Mouse (Mus musculus) gastrocnemius, postnatal 36 days (tissue): ENCODE measurements around the gene Mnd1. TPM values are rescaled to one million over a fixed set of nuclear protein-coding genes. Genes with fewer than 3 reads are reported as not detected.

Source experiments
- DNase-seq, 2 experiments: peaks; one replicate each; pipeline ENCODE4 v3.0.0; 2022
- intact Hi-C: fragments of 180-260 bp; cut with DNase I; formaldehyde crosslinking; loops from one replicate; pipeline ENCODE4 v1.15.1; 2025
- total RNA-seq, 2 experiments: library from RNA; stranded (reverse); gene quantifications; 2 replicates each; pipeline ENCODE4 v1.2.3; 2021

Gene Mnd1
- total RNA-seq, 2 experiments from 2014 or later = 1.6 to 2.3 TPM

DNA sequence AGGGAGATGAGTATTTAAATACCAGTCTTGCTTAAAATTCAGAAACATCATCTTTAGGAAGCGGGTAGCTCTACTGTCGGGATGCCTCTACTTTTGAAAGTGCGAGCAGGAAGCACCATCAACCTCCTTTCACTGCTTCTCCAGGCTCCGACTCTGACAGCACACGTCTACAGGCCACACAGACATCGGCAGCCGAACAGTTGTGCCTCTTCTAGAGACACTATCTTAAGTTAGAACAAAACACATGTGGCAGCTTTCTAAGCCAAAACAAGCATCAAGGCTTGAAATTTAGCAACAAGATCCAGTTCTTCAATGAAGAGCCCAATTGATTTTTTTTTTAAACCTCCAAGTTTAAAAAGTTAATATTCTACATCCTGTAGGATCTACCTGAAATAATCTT is 37.4 kb downstream of the Mnd1 start:
- intact Hi-C loops = no loop called here
- no peak for DNase-seq

DNA sequence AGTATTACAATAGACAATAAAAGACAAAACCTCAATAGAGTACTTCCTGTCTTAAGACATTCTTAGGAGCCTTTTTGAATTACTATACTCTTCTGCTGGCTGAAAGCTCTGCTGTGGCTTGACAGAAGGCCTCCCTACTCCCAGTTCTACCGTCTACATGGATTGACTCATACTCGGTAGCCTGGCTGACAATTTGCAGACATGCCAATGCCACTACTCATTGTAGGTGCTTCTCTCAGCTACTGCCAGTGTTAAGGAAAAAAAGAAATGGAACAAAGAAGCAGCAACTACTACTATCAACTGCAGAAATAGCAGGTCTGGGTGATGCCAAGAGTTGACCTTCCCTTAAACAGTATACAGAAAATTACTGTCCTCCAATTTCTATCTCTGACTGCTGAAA is 47.0 kb downstream of the Mnd1 start:
- intact Hi-C loops = no loop called here
- DNase-seq = no peak

DNA sequence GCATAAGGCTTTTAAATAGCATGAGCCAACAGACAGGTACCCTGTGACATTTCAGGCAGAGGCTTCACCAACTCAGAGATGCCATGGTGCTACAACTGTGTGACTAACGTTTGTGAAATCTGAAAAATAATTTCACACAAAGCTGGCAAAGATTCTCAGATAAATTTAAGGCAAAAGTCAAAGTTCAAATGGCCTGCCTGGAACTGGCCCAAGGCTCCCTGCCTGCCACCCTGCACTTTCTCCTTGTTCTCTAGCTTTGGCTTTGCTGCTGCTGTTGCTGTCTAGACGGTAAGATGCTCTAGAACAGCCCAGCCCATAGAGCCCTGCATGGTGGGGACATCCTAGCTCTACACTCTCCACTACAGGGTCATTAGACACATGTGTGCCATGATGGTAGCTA is 49.5 kb downstream of the Mnd1 start:
- intact Hi-C loops = no loop called here
- DNase-seq = no peak

DNA sequence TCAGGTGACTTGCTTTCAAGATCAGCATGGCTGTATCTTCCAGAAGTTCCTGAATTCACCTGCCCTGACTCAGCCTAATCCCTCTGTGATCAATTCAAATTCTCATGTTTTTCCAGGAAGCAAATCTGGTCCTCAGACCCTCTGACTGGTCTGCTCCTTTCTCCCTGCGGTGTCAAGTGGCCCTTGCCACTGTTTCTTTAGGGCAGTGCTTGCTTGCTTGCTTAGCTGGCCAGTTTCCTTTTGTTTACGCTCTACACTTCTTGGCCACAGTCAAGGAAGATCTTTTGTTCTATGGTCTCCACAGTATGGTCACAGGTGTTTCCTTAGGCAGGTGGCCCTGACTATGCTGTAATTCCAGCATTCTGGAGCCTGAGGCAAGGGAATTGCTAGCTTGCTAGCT is 52.0 kb downstream of the Mnd1 start:
- DNase-seq = no peak
- intact Hi-C loops = no loop called here

DNA sequence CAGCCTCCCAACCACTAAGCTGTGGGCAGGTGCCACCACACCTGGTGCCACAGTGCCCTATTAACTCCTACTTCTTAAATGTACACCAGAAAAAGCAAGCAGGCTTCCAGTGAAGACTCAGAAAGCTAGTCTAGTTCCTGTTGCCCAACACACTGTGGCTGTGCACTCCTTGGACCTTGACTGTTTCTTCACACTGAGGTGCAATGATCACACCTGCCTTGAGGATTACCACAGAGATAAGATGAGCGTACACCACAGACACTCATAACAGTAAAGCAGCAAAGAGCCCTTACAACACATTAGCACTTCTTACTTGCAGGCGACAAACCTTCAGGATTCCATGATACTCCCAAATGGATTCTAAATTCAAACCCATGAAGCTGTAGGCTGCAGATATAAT is 62.7 kb downstream of the Mnd1 start:
- intact Hi-C loops = no loop called here
- DNase-seq = no peak

DNA sequence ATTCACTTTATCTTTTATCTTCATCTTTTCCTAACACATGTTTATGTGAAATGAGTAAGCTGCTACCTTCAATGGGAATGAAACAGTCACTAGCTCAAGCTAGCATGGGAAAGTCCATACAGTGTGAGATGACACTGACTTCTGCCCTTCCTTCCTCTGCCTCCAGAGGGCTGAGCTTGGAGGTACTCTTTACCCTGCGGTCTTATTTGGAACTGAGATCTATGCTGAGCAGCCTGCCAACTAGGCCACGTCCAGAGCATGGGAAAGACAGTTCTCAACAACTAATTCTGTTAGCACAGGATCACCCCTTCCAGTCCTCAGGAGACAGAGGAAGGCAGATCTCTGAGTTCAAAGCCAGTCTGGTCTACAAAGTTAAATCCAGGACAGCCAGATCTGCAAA is 64.6 kb downstream of the Mnd1 start:
- DNase-seq = no peak
- intact Hi-C loops = no loop called here

DNA sequence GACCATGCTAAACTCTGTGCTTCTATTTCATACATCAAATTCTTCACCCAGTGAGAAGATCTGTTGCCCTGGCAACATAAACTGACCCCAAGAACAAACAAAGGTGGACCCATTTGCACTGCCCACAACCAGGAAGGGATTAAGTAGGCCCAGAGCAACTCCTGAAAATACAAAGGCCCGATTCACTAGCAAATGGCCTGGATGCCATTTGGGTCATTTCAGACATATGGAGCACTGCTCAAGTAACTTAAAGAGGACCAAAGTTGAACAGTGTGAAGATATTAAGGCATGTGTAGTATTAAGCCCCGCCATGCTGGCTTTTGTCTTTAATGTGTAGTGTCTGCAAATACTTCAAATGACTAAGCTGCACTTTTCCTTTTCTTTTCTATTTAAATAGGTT is 68.7 kb downstream of the Mnd1 start:
- DNase-seq = no peak

DNA sequence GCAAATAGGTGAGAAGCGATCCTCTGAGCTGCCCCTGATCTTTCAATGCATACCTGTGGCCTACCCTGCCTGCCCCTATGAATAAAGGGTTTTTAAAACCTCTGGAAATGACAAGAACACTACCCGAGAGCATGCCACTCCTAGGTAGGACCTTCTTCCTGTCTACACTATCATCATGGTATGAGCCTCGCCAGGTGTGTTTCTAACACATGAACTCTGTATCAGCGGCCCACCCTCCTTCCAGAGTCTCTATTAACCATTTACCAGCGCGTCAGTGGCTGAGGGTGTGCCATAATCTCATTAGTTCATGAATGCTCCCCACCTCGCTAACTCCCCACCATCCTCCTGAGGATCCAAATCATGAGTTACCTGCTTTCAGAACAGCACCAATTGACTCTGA is 69.2 kb downstream of the Mnd1 start:
- no peak for DNase-seq
- intact Hi-C loops = no loop called here

More for the DNA sequence above, 68.7 kb downstream of the Mnd1 start:
- intact Hi-C loops = no loop called here

DNA sequence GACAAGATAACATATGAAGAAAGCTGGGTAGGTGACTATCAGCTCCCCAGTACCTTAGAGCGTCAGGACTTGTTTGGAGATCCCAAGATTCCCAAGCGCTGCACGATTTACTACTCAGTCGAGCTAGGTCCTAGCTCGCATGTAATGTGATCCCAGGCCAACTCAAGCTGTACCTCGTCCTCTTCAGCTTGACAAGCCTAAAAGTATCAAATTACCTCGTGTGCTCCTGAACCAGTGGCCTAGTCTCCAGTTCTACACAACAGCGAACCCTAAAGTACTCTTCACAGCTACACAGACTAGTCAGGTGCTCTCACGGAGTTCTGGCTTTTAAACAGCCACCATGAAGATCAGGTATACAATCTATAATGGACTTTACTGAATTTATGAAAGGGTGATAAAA is 70.2 kb downstream of the Mnd1 start:
- intact Hi-C loops = no loop called here
- DNase-seq = no peak

DNA sequence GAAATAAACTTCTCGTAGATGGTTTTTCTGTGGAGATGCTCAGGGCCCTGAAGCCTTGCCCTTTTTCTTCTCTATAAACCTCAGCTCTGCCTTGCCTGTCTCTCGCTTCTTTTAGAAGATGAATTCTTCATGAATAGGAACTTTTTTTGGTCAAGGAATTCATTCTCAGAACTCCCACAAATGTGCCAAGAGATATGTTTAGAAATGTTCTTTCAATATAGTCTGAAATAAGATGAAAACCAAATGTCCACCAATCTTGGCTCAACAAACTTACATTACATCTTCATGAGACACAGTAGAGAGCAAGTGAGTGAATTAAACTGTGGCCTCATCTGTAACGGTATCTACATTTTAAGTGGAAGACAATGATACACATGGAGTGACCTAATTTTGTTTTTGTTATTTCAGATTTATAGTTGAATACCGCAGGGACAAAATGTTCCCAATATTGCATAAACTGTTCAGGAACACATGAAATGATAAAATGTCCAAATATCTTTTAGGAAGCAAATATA is 74.3 kb downstream of the Mnd1 start:
- intact Hi-C loops = no loop called here
- no peak for DNase-seq

DNA sequence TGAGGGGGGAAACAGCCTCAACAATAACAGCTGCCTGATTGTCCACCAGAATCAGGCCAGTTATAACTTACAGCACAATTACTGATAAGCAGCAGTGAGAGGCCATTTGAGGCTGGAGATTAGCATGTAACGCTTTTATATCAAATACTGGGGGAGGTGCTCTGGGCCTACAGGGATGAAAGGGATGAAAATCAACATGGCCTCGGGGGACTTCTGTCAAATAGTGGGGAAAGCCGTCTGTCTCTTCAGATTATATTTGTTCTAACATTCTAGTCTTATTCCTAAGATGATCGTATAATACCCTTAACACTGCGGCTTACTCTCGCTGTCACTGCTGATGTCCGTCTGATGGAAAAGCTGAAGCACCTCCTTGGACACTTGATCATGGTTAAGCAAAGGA is 75.5 kb downstream of the Mnd1 start:
- intact Hi-C loops = no loop called here
- no peak for DNase-seq

DNA sequence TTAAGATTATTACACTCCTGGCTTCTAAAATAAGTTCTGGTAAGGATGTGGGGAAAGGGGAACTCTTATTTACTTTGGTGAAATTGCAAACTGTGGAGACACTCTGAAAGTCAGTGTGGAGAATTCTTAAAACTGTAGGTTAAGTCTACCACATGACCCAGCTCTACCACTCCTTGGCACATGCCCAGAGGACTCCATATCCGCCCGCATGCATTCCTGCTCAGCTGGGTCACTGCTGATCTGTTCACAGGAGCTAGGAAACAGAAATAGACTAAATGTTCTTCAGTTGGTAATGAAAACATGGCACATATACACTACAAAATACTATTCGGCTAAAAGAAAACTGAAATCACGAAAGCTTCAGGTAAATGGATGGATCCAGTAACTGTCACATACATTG is 78.1 kb downstream of the Mnd1 start:
- intact Hi-C loops = no loop called here
- no peak for DNase-seq

DNA sequence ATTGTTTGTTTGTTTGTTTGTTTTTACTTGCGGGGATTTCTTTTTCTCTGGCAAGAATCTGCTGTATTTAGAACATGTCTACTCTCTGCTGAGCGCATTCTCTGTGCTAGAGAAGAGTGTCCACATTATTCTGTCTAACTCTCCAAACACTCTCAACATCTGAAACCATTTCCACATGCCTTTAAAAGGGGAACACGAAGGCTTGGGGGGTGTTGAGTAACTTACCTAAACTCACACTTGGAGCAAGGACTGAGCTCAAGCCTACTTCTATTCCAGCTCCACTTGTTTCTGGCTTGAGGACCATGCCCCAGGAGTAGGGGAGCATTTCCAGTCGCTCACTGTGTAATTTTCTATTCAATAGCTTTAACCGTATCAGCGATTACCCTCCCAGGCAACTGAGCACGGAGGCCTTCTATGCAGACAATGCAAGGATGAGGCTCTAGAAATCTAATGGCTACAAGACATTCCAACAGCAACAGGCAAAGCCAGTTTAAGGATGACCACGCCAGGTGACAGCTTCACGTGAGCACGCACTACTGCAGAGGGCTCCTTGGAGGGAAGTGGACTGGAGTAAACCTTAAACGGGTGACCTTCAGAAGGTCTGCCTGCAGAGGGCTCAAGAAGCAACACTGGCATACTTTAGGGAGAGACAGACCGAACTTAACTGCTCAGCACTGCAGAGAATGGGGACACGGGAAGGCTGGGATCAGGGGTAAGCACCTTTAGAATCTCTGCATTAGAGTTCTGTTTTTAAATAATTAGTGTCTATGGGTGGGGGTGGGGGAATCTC is 78.8 kb downstream of the Mnd1 start:
- intact Hi-C loops = no loop called here
- no peak for DNase-seq

DNA sequence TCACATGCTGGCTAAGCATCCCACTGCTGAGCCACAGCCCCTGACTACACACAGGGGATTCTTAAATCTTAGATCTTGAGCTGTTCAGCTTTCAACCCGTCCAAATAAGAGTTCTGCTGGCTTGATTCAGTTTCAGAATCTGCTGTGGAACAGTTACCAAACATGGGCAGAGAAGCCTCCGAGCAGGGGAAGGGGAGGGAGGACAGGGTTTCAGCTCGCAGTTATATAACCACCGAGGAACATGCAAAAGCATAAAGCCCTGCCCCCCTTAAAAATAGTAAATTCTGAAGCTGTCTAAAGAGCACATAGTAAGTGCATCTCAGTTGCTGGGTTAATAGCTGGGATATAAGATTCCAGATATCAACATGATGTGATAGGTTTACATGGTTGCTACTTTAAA is 80.1 kb downstream of the Mnd1 start:
- intact Hi-C loops = no loop called here
- DNase-seq = no peak

DNA sequence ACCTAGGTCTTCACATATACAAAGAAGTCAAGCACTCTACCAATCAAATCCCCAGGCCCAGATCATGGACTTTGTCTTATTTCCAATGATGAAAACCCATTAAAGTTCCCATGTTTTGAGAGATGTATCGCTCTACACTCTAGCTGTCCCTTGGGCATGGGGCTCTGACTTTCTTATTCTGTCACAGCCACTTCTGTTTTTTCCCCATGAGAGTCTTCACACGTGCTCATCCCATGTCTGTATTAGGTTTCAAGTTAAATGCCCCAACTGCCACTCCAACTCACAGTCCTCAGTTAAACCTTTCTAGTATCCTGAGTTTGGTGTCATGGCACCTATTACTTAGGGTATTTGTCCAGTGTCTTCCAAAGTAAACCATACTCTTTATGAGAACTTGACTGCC is 80.8 kb downstream of the Mnd1 start:
- intact Hi-C loops = no loop called here
- DNase-seq = no peak

DNA sequence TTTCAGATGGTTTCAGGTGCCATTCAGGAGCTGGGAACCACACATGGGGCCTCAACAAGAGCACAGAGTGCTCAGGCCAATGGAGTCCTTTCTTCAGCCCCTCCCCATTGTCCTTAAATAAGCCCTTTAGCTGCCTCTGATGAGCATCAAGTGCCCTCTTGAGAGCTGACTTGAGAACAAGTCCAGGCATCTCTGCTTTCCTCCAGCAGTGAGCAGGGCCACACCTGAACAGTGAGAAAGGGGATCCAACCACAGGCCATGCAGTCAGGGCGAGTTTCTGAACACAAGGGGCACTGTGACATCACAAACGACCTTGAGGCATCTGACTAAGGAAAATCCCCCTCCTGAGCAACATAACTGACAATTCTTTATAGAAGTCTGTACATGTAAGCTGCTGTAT is 83.9 kb downstream of the Mnd1 start:
- intact Hi-C loops = no loop called here
- no peak for DNase-seq

DNA sequence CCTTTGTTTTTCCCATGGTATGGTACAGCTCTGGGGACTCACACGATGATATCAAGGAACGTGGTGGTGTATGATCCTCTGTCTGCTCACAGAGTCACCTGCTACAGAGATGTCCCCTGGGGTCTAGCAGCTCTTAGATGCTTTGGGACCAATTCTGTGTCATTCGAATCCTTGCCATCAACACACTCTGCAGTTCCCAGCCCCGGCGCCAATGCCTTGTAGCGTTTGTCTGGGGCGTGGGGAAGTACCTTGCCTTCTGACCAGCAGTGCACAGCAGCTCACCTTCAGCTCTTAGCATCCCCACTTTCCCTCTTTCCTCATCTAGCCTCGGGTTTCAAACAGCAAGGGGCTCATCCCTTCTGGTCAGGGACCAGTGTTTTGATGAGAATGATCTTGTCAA is 84.8 kb downstream of the Mnd1 start:
- intact Hi-C loops = no loop called here
- DNase-seq = no peak

DNA sequence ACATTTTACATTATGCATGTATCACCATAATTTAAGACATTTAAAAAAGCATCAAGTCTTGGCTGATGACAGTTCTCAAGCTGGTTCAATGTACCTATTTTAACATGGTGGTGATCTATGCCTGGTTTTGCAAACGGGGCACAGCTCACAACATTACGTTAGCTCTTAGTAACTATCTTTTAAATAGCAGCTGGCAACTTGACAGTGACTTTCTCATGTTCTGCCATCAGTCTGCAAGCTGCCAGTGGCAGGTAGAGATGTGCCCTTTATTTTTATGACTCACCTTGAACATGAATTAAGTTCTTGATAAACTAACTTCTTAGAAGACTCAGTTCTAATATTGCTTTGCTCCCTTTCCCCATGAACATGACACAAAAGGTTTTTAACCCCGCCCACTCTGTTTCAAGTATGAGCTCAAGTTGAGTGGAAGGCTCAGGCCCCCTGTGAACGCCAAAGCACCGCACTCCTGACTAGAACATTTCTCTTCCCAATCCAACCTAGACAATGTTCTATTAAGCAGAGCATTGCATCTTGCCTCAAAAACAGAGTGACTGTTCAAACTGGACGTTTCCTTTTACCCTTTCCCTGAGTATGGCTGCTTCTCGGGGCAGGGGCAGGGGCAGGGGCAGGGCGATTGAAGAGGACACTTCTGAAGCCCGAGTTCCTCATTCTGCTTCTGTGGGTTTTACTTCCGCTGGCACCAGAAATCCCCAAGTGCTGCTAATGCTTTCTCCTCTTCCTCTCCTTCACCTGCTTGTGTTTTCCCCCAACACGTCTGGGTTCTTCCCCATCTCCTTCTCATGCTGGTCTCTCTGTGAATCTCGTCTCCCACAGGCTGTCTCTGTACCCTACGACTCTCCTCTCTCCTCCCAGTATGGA is 86.5 kb downstream of the Mnd1 start:
- intact Hi-C loops = no loop called here
- DNase-seq = no peak

DNA sequence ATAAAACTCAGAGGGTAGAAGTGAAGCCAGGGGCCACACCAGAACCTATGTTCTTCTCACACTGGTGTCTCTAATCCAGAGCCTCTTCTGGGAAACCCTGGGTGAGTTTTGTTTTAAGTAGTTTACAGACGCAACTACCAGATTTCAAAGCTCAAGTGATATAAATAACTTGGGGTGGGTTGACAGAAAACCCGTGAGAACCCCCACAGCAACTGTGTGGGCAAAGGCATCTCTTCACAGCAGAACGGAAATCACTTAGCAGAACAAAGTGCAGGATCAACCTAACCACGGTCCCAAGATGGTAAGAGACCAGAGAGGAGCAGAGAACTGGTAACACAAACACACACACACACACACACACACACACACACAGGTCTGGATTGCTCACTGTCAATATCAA is 89.8 kb downstream of the Mnd1 start:
- intact Hi-C loops = no loop called here
- no peak for DNase-seq

DNA sequence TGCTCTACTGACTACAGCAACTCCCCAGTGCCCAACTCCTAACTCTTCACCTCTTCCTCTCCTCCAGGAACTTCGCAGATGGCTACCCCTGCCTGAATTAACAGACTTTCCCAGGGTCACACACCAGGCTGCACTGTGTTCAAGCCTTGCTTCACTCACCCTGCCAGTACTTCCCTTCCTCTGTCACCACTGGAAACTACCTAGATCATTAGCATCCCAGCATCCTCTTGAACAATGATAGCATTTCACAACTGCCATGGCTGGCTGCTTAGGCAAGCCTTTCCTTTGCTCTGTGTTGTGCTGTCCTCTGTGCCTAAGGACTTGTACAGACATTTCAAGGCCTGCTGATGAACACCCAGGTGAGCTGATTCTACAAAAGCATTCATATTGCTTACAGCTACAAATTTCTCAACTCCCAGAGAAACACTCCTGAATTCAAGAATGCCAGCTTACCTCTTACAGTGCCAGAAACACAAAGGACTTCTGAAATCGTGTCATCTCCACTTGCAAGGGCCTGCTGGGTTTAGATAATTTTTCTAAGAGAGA is 92.1 kb downstream of the Mnd1 start:
- intact Hi-C loops = no loop called here

More for the DNA sequence above, 92.1 kb downstream of the Mnd1 start:
- DNase-seq = no peak
